41 mouse cellular contexts compared by ENCODE assay signal in genomic region chr11:88951576-88951975, GRCm38 (mm10). TPM values are rescaled to one million over a fixed set of nuclear protein-coding genes. Genes with fewer than 3 reads are reported as not detected.
"Had no signal": no experiment of that assay in that cellular context is flagged by ENCODE, and none has a peak within 500 bp of the region (broad histone marks: within the 10 kb centered on the region; RNA-seq: fewer than 3 reads in every experiment).

No protein-coding gene starts in this region.

- H3K27me3 ChIP-seq: heart, embryonic 13.5 days; heart, embryonic 15.5 days; hindbrain, embryonic 13.5 days; hindbrain, embryonic 15.5 days; kidney, embryonic 15.5 days; limb, embryonic 12.5 days; liver, embryonic 13.5 days had no signal

- H3K9ac ChIP-seq: heart, embryonic 13.5 days; heart, embryonic 15.5 days; hindbrain, embryonic 13.5 days; hindbrain, embryonic 15.5 days; kidney, embryonic 15.5 days; limb, embryonic 12.5 days; liver, embryonic 13.5 days had no signal

- H3K9me3 ChIP-seq: heart, embryonic 13.5 days; heart, embryonic 15.5 days; hindbrain, embryonic 13.5 days; hindbrain, embryonic 15.5 days; kidney, embryonic 15.5 days; limb, embryonic 10.5 days; limb, embryonic 12.5 days; liver, embryonic 13.5 days had no signal

- H3K4me2 ChIP-seq: heart, embryonic 11.5 days; heart, embryonic 13.5 days; heart, embryonic 15.5 days; hindbrain, embryonic 13.5 days; hindbrain, embryonic 15.5 days; kidney, embryonic 15.5 days; limb, embryonic 12.5 days; liver, embryonic 11.5 days; liver, embryonic 13.5 days had no signal

- H3K27ac ChIP-seq: heart, adult 2 months; heart, embryonic 13.5 days; heart, embryonic 15.5 days; hindbrain, embryonic 13.5 days; hindbrain, embryonic 15.5 days; hindbrain, postnatal 0 days; kidney, embryonic 15.5 days; kidney, postnatal 0 days; limb, embryonic 10.5 days; limb, embryonic 12.5 days; liver, embryonic 13.5 days had no signal

- H3K36me3 ChIP-seq: heart, embryonic 15.5 days; liver, embryonic 13.5 days had no signal

- ATAC-seq: hindbrain, postnatal 0 days; intestine, embryonic 16.5 days had no signal

- H3K4me3 ChIP-seq: heart, adult 2 months; heart, embryonic 13.5 days; heart, embryonic 15.5 days; hindbrain, embryonic 13.5 days; hindbrain, embryonic 15.5 days; kidney, embryonic 15.5 days; limb, embryonic 10.5 days; limb, embryonic 12.5 days; liver, embryonic 13.5 days had no signal

- DNase-seq: gastrocnemius, postnatal 14 days; gastrocnemius, postnatal 36 days; heart, adult 11 months; heart, adult 2 months; heart, postnatal 14 days; heart, postnatal 36 days; kidney, adult 11 months; kidney, adult 2 months; kidney, adult 9 months; kidney, postnatal 14 days; kidney, postnatal 36 days; layer of hippocampus, adult 9-11 months; layer of hippocampus, postnatal 36 days; liver; liver, embryonic 13.5 days had no signal

RNA-seq across cellular contexts. Expression of gene Elobl, which starts 15.2 kb away (rescaled TPM):
- total RNA-seq: gastrocnemius, adult 18-20 months; gastrocnemius, adult 8-10 months; gastrocnemius, postnatal 14 days; gastrocnemius, postnatal 36 days; heart, adult 2 months; heart, postnatal 14 days; heart, postnatal 36 days; hematopoietic stem cell, adult 5-6 weeks; hindbrain, postnatal 0 days; layer of hippocampus, adult 18-20 months; layer of hippocampus, adult 8-10 months; layer of hippocampus, postnatal 14 days; layer of hippocampus, postnatal 36 days; left cerebral cortex, adult 18-20 months; left cerebral cortex, adult 8-10 months; left cerebral cortex, postnatal 14 days; left cerebral cortex, postnatal 36 days had no signal
- polyA plus RNA-seq: heart, adult 2 months; heart, embryonic 11.5 days; heart, embryonic 13.5 days; heart, embryonic 15.5 days; heart, postnatal 0 days; hindbrain, embryonic 11.5 days; hindbrain, embryonic 13.5 days; hindbrain, embryonic 15.5 days; hindbrain, postnatal 0 days; intestine, embryonic 14.5 days; intestine, embryonic 16.5 days; kidney, embryonic 15.5 days; kidney, postnatal 0 days; limb, embryonic 10.5 days; limb, embryonic 12.5 days; limb, embryonic 14.5 days; liver, embryonic 11.5 days; liver, embryonic 13.5 days had no signal
